Mouse (Mus musculus) thymus, postnatal 25 days (tissue): Measurements from ENCODE around the gene Tmem11.
"Not testable (repeated sequence)": the region's sequence is repeated elsewhere in the genome, so short reads cannot be mapped to it uniquely, and the experiment has no call there.

Source experiments
- DNase-seq: peaks from one replicate; pipeline ENCODE4 v3.0.0; 2022

The Tmem11 gene

DNA sequence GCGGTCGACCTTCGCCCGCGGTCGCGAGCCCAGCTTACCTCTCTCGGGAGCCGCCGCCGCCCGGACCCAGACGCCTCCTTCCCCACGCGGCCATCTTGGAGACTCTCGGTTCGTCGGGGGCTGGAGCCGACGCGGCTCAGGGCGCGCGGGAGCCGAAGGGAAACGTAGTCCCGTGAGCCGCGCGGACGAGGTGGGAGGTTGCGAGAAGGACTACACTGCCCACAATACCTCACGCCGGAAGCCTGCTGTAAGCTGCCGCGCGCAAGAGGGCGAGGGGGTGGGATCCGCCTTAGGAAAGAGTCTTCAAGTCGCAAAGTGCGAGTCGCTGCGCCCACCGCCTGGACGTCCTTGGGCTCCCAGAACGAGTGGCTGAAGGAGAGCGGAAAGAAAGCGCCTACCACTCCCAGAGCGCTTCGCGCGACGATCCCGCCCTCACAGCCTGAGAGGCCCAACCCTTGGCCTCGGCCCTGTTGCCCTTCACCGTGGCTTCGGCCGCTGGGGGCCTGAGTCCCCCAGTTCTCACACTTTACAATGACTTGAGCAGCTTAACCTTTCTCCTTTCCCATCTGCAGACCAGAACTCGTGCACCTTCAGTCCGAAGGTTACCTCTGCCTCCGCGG lies at the start of gene Tmem11:
Tmem11 (minus strand) TSS at position 598 of the 620 bp plus-strand sequence.
- DNase-seq: peak; percentile 94

- DNase-seq: peak; percentile 87
These were observed 48.2 kb upstream of the Tmem11 start for GRCm38 (mm10) chr11:60927264-60927663.

- no peak for DNase-seq
These were observed 45.9 kb upstream of the Tmem11 start for GRCm38 (mm10) chr11:60924981-60925380.

DNA sequence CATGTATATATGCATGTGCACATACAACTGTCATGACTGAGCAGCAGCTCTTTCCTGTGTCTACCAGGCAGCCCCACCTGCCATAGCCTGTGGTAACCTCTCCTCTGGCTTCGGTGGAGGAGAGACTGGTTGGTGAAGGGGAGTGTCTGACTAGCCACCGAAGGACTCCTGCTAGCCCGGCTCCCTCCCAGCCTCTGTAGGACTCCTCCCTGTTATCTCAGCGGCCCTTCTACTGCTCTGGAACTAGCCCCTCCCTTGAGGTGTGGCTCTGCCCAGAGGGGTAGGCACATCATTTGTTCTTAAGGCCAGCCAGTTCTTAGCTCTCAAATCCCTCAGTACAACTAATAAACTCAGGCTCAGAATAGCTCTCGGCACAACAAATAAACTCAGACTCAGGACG lies 45.4 kb upstream of the Tmem11 start:
- DNase-seq: no peak

GRCm38 (mm10) chr11:60922964-60923363 lies 43.9 kb upstream of the Tmem11 start:
- no peak for DNase-seq

DNA sequence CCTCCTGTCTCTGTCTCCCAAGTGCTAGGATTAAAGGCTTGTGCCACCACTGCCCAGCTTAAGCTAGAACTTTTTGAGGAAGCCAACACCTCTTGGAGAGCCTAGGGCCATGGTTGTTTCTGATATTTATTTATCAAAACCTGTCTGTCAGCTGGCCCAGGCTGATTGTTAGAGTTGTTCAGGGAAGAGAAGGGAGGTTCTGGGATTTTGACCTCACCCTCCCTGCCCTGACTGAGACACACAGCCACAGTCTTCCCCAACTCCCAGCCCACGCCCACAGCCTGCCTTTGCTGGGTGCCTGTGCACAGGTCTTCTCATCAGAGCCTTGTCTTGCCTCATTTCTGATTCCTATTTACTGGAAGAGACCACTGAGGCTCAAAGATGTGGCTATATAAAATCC lies 43.1 kb upstream of the Tmem11 start:
- no peak for DNase-seq

- no peak for DNase-seq
These were observed 40.9 kb upstream of the Tmem11 start for GRCm38 (mm10) chr11:60920021-60920420.

DNA sequence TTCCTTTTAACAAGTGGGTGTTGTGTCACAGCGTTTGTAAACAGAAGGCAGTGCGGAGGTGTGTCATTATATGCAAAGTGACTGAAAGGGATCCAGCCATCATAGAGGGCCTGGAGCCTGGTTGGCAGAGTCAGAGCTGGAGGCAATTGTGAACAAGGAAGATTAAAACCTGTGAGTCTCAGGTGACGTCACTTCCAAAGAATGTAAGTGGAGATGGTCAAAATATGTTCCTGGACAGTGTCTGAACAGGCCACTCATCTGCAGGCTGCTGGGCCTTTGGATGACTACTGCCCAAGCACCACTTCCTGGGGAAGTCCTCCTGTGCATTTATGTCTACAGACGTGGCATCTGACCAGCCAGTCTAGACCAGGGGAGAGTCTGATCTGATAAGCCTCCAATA lies 36.1 kb upstream of the Tmem11 start:
- DNase-seq: no peak

DNA sequence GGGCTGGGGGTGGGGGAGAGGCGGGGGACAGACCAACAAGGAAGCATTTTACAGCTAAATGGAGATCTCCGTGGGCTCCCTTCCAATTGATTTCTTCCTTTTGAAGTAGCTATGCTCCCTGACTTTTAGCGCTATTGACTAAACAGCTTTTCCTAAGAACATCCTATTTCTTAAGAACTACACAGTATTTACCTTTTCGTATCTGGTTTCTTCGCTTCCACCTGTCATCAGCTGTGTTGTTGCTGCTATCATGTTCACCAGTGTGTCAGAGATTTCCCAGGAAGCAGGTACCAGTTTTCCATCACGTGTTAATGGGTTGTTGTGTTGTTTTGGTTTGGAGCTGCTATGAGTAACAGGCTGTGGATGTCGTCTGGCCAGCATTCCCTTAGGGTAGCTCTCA lies 35.4 kb upstream of the Tmem11 start, which contains the start of gene Natd1:
Natd1 (minus strand) TSS at position 260 of the 400 bp plus-strand sequence.
- no peak for DNase-seq

GRCm38 (mm10) chr11:60913301-60914196 lies 34.5 kb upstream of the Tmem11 start:
- peak; percentile 90 for DNase-seq

DNA sequence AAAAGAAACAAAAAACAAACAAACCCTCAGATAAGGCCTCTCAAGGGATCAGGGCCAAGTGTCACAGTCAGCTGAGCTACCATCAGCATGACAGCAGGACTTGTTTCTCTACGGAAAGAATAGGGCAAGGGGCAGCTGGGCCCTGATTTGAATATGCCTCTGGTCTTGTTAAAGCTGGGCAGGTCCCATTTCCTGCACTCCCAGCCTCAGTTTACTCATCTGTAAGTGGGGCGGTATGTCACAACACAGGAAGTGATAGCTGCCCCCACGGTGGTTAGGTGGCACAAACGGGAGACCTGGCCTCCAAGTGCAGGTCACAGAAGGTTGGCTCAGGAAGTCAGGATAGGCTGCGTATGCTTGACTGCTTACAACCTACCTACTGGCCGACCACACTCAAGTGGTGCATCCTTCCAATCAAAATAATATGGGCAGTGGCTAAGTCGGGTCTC lies 33.5 kb upstream of the Tmem11 start:
- no peak for DNase-seq

DNA sequence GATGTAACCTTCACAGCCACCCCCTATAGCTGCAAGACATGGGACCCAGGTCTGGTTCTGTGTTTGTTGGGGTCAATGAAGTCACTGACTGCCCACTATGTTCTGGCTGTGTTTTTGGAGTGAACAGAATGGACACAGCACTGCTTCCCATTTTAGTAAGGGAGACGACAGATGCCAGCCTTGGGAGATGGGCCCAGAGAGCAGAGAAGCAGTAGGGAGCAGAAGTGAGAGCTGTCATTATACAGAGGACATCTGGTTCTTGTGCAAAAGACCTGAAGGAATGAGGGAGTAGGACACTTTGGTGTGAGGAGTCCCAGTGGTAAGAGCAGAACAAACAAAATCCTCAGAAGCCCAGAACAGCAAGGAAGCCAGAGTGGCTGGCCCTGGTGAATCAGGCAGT lies 30.6 kb upstream of the Tmem11 start:
- DNase-seq: no peak

GRCm38 (mm10) chr11:60908073-60908472 lies 29.0 kb upstream of the Tmem11 start:
- no peak for DNase-seq

GRCm38 (mm10) chr11:60906449-60906848 lies 27.4 kb upstream of the Tmem11 start:
- DNase-seq: no peak

- DNase-seq: no peak
These were observed 26.5 kb upstream of the Tmem11 start for GRCm38 (mm10) chr11:60905407-60906120.

GRCm38 (mm10) chr11:60903661-60904061 lies 24.6 kb upstream of the Tmem11 start:
- DNase-seq: no peak

DNA sequence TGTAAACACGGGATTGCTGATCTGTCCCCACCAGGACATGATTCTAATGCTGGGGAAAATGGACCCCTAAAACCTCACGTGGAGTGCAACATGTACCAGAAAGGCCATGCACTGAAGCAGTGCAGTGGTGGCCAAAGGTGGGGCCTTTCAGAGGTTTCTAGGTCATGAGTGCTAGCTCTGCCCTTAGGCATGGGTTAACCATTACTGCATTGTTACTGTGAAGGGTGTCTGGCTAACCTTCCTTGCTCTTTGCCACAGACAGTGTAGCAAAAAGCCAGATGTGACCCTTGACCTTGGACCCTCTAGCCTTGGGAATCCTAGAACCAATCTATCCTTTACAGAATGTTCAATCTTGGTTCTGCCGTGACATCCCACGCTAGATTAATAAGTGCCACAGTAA lies 23.4 kb upstream of the Tmem11 start:
- DNase-seq: no peak

DNA sequence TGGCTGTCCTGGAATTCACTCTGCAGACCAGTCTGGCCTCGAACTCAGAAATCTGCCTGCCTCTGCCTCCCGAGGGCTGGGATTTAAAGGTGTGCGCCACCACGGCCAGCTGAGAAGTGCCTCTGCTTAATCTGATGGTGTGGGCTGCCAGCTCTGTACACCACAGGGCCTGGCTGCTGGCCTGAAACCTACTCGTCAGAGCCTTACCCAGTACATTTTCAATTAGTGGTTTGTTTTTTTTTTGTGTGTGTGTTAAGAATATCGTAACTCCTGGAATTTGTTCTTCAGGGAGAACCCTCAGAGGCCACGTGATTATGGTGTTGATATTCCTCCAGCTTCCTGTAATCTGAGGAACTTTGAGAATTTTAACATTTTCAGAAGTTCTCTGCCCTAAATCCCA lies 22.9 kb upstream of the Tmem11 start:
- no peak for DNase-seq

DNA sequence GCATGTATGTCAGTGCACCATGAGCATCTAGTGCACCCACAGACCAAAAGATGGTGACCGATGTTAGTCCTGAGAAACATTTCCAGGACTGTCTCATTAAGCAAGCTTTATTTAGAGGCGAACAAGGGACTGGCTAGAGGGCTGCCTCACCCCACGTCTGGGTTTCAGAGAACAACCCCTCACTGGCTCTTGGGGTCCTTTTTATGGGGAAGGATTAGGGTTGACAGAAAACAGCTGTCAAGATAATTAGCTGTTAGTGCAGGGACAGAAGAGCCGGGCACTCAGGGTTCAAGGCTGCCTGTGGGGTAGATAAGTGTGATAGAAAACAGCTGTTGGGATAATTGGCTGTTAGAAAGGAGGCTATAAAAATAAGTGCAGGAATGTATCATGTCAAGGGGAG lies 16.8 kb upstream of the Tmem11 start:
- DNase-seq: no peak

- no peak for DNase-seq
These were observed 11.7 kb upstream of the Tmem11 start for GRCm38 (mm10) chr11:60890744-60891143.

- no peak for DNase-seq
These were observed 11.2 kb upstream of the Tmem11 start for GRCm38 (mm10) chr11:60890286-60890685.

- no peak for DNase-seq
These were observed 10.8 kb upstream of the Tmem11 start for GRCm38 (mm10) chr11:60889861-60890260.

DNA sequence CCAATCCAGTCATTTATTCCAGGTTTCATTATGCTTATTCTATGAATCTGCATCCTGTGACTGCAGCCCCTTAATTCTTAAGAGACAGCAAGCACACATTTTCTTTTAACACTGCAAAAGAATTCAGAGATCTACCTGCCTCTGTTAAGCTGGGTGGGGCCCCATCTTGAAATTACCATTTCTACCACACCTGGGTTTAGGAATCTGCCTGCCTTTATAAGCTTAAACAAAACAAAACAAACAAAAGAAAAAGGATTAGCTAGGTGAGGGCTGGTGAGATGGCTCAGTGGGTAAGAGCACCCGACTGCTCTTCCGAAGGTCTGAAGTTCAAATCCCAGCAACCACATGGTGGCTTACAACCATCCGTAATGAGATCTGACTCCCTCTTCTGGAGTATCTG lies 7.9 kb upstream of the Tmem11 start:
- not testable (repeated sequence) for DNase-seq

- DNase-seq: no peak
These were observed 3.3 kb upstream of the Tmem11 start for GRCm38 (mm10) chr11:60882386-60882785.
